ENCODE assay signal across 8 mouse cellular contexts in the genomic region with DNA sequence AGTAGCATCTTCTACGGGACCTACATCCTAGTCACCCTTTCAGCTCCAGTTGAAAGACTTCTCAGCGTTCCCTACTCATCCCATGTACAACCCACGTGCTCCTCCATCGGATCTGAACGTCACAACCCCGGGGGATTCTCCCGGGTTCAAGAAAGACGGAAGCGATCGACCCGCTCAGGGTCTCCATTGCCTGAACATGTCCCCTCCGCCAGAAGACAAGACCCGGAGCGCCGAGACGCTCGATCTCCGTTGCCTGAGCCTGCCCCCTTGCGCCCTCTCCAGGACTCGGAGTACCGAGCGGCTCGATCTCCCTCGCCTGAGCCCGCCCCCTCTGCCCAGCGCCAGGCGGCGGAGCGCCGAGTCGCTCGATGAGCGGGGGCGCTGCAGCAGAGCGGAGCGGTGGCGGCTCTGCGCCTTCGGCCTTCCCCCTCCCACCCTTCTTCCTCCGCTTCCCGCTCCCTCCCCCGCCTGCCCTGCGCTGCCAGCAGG. TPM values are rescaled to one million over a fixed set of nuclear protein-coding genes. Genes with fewer than 3 reads are reported as not detected.
DNase-seq lines count a peak whose midpoint lies in the region; ATAC-seq lines count a peak whose summit lies in the region.

A gene (plus strand): TSS at position 256 of the 489 bp plus-strand sequence.

- H3K27ac ChIP-seq in hindbrain, embryonic 12.5 days, result peak within 1 kb of the TSS; percentile 92

- H3K4me1 ChIP-seq in hindbrain, embryonic 12.5 days, result peaks cover 22% of the 10 kb centered on the region

- WGBS in hindbrain, embryonic 12.5 days, result under 1% methylated on average over 43 of the region's 43 CpGs

- H3K9ac ChIP-seq in hindbrain, embryonic 12.5 days, result peak within 1 kb of the TSS; percentile 94

- peak within 1 kb of the TSS; percentile 77 for H3K4me2 ChIP-seq in hindbrain, embryonic 12.5 days (replicated peaks)

- H3K36me3 ChIP-seq in hindbrain, embryonic 12.5 days, result peaks cover 12% of the 10 kb centered on the region

- no peaks in the 10 kb centered on the region for H3K27me3 ChIP-seq in hindbrain, embryonic 12.5 days

- peak within 1 kb of the TSS; percentile 89 for H3K4me3 ChIP-seq in hindbrain, embryonic 12.5 days

- DNase-seq in Muller cell, postnatal 12 days (ENCODE audit: inconsistent ontology term), result peak; percentile 96
- DNase-seq in cerebellum, adult 9-11 months, result peak; percentile 94
- DNase-seq in frontal cortex, adult 2 months (ENCODE audit: extremely low spot score in 1 of 2, low spot score in 1 of 2), result peak; percentile 79 to 91
- DNase-seq in layer of hippocampus, postnatal 25 days (ENCODE audit: extremely low spot score in 1 of 2, low spot score in 1 of 2), result peak; percentile 81 to 88
- DNase-seq in lung, postnatal 25 days (ENCODE audit: low spot score), result peak; percentile 90
- peak; percentile 97 for DNase-seq in retina, embryonic 14.5 days (ENCODE audit: low spot score)
- DNase-seq in thymus, postnatal 4 days, result peak; percentile 97

- ATAC-seq in hindbrain, embryonic 12.5 days (ENCODE audit: low FRiP score), result peak; percentile 97

- H3K9me3 ChIP-seq in hindbrain, embryonic 12.5 days (replicated peaks), result no peaks in the 10 kb centered on the region

RNA-seq across cellular contexts. Expression of the gene that starts here (rescaled TPM):
- polyA plus RNA-seq in frontal cortex, adult 2 months (2012; rRNA removed), result 84.4 and 85.5 TPM in 2 replicates
- polyA plus RNA-seq in hindbrain, embryonic 12.5 days (2016; fragmentation: Nextera tagmentation; extraction: Ambion mirVana), result 68.4 and 74.9 TPM in 2 replicates
- 100 to 1,000 TPM in 1 of 2 experiments, 10 to 100 TPM in 1; 97.6 to 100 TPM for total RNA-seq in layer of hippocampus, postnatal 25 days (2021)

Comparison
In these comparisons a context has a peak if more than half of its experiments do, and no peak if none do; other contexts are left out.
1. Peak in every context shown above with its lines: DNase-seq, ATAC-seq, H3K4me3 ChIP-seq and H3K27ac ChIP-seq.